Mouse (Mus musculus): ENCODE results near the gene Hemgn.

DNA sequence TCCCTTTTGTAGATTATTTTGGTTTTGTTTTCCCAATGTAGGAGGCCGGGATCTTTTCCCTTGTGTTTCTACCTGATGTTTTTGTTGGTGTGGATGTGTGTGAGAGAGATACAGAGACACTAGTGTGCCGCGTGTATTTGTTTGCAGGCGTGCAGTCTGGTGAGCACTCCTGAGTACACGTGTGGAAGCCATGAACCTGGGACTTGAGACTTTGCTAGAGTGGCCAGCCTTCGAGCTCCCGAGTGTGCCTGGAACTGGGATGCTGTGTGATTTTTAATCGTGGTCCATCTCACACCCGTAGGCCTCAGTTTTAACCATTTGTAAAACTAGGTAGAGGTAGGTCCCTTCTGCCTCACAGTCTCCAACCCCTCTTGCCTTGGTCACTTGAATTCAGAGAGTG, 64.4 kb downstream of the Hemgn start:
- TF ChIP-seq POLR2A (IDR thresholded peaks at IDR 0.05; ENCODE audit: insufficient read depth, low read depth, low read length) (no peak), CTCF (IDR thresholded peaks at IDR 0.05; ENCODE audit: insufficient read depth, low read depth, low read length) (no peak)
